Mouse (Mus musculus): ENCODE measurements at regions not wholly inside any gene's neighbourhood (a gene's known extent, or its start where the extent isn't known, plus 50 kb on each side); places are given as distances from the start of the nearest gene placed in this dataset.
"Not testable (repeated sequence)": the region's sequence is repeated elsewhere in the genome, so short reads cannot be mapped to it uniquely, and the experiment has no call there.

GRCm38 (mm10) chr1:112486046-112486445 lies 621.3 kb upstream of the Dsel start:
- not testable (repeated sequence) for H3K4me2 ChIP-seq; DNase-seq (ENCODE audit: low spot score, missing footprints); H3K27ac ChIP-seq (ENCODE audit: low read depth, low read length); H3K27me3 ChIP-seq (ENCODE audit: control insufficient read depth, insufficient read depth, low read length); H3K36me3 ChIP-seq (ENCODE audit: control insufficient read depth, insufficient read depth, low read length); H3K4me1 ChIP-seq (ENCODE audit: control insufficient read depth, insufficient read depth, low read length); ATAC-seq (ENCODE audit: low FRiP score); H3K9me3 ChIP-seq (ENCODE audit: control insufficient read depth, low read length); H3K4me3 ChIP-seq (ENCODE audit: low read depth, low read length); H3K9ac ChIP-seq (ENCODE audit: low read length)
- 92% methylated on average over 5 of the region's 5 CpGs for whole genome bisulfite sequencing

GRCm38 (mm10) chr1:112456047-112456446 lies 591.3 kb upstream of the Dsel start:
- no peak overlapping the region for H3K4me2 ChIP-seq
- H3K36me3 ChIP-seq (ENCODE audit: control insufficient read depth, insufficient read depth, low read length), result no peaks in the 10 kb centered on the region
- no peaks in the 10 kb centered on the region for H3K4me1 ChIP-seq (ENCODE audit: control insufficient read depth, insufficient read depth, low read length)
- DNase-seq (ENCODE audit: low spot score, missing footprints) (peak; percentile 96), ATAC-seq (ENCODE audit: low FRiP score) (peak; percentile 70)
- H3K9me3 ChIP-seq (ENCODE audit: control insufficient read depth, low read length), result no peaks in the 10 kb centered on the region
- no peak overlapping the region for H3K4me3 ChIP-seq (ENCODE audit: low read depth, low read length)
- 33% methylated on average over 11 of the region's 11 CpGs for WGBS
- no peak overlapping the region for H3K27ac ChIP-seq (ENCODE audit: low read depth, low read length)
- no peak overlapping the region for H3K9ac ChIP-seq (ENCODE audit: low read length)
- no peaks in the 10 kb centered on the region for H3K27me3 ChIP-seq (ENCODE audit: control insufficient read depth, insufficient read depth, low read length)

GRCm38 (mm10) chr1:112452390-112452789 lies 587.7 kb upstream of the Dsel start:
- no peak overlapping the region for H3K9ac ChIP-seq (ENCODE audit: low read length)
- H3K9me3 ChIP-seq (ENCODE audit: control insufficient read depth, low read length), result no peaks in the 10 kb centered on the region
- no peak overlapping the region for H3K27ac ChIP-seq (ENCODE audit: low read depth, low read length)
- no peaks in the 10 kb centered on the region for H3K36me3 ChIP-seq (ENCODE audit: control insufficient read depth, insufficient read depth, low read length)
- H3K27me3 ChIP-seq (ENCODE audit: control insufficient read depth, insufficient read depth, low read length), result no peaks in the 10 kb centered on the region
- no peak overlapping the region for H3K4me2 ChIP-seq
- ATAC-seq (ENCODE audit: low FRiP score) (no peak), DNase-seq (ENCODE audit: low spot score, missing footprints) (no peak)
- no peaks in the 10 kb centered on the region for H3K4me1 ChIP-seq (ENCODE audit: control insufficient read depth, insufficient read depth, low read length)
- no peak overlapping the region for H3K4me3 ChIP-seq (ENCODE audit: low read depth, low read length)

- Histone ChIP-seq H3K4me1 (ENCODE audit: control insufficient read depth, insufficient read depth, low read length) (no peaks in the 10 kb centered on the region), H3K36me3 (ENCODE audit: control insufficient read depth, insufficient read depth, low read length) (no peaks in the 10 kb centered on the region), H3K4me3 (ENCODE audit: low read depth, low read length) (no peak overlapping the region), H3K27me3 (ENCODE audit: control insufficient read depth, insufficient read depth, low read length) (no peaks in the 10 kb centered on the region), H3K4me2 (no peak overlapping the region), H3K27ac (ENCODE audit: low read depth, low read length) (no peak overlapping the region), H3K9ac (ENCODE audit: low read length) (no peak overlapping the region), H3K9me3 (ENCODE audit: control insufficient read depth, low read length) (no peaks in the 10 kb centered on the region)
- WGBS, result 26% methylated on average over 2 of the region's 2 CpGs
- ATAC-seq (ENCODE audit: low FRiP score), result peak; percentile 60
- no peak for DNase-seq (ENCODE audit: low spot score, missing footprints)
Measured at GRCm38 (mm10) chr1:112451622-112452021, 586.9 kb upstream of the Dsel start.

- Histone ChIP-seq H3K4me2 (no peak overlapping the region), H3K27ac (ENCODE audit: low read depth, low read length) (no peak overlapping the region), H3K4me3 (ENCODE audit: low read depth, low read length) (no peak overlapping the region), H3K27me3 (ENCODE audit: control insufficient read depth, insufficient read depth, low read length) (no peaks in the 10 kb centered on the region), H3K36me3 (ENCODE audit: control insufficient read depth, insufficient read depth, low read length) (no peaks in the 10 kb centered on the region), H3K9me3 (ENCODE audit: control insufficient read depth, low read length) (no peaks in the 10 kb centered on the region), H3K4me1 (ENCODE audit: control insufficient read depth, insufficient read depth, low read length) (no peaks in the 10 kb centered on the region), H3K9ac (ENCODE audit: low read length) (no peak overlapping the region)
- DNase-seq (ENCODE audit: low spot score, missing footprints), result no peak
- no peak for ATAC-seq (ENCODE audit: low FRiP score)
- 78% methylated on average over 2 of the region's 2 CpGs for WGBS
Measured at GRCm38 (mm10) chr1:112439109-112439508, 574.4 kb upstream of the Dsel start.

- 2% methylated on average over 37 of the region's 37 CpGs for WGBS
- peak overlapping the region; percentile 47 for H3K9ac ChIP-seq (ENCODE audit: low read length)
Measured at GRCm38 (mm10) chr1:112416350-112417083, 551.8 kb upstream of the Dsel start.

GRCm38 (mm10) chr1:112388807-112389206 lies 524.1 kb upstream of the Dsel start:
- Histone ChIP-seq H3K27me3 (ENCODE audit: control insufficient read depth, insufficient read depth, low read length) (no peaks in the 10 kb centered on the region), H3K4me3 (ENCODE audit: low read depth, low read length) (no peak overlapping the region), H3K9ac (ENCODE audit: low read length) (no peak overlapping the region), H3K36me3 (ENCODE audit: control insufficient read depth, insufficient read depth, low read length) (no peaks in the 10 kb centered on the region), H3K9me3 (ENCODE audit: control insufficient read depth, low read length) (no peaks in the 10 kb centered on the region), H3K4me2 (no peak overlapping the region), H3K27ac (ENCODE audit: low read depth, low read length) (no peak overlapping the region), H3K4me1 (ENCODE audit: control insufficient read depth, insufficient read depth, low read length) (no peaks in the 10 kb centered on the region)
- WGBS, result 39% methylated on average over 3 of the region's 3 CpGs
- DNase-seq (ENCODE audit: low spot score, missing footprints) (peak; percentile 89), ATAC-seq (ENCODE audit: low FRiP score) (peak; percentile 68; the same call in 1 of the 2 replicates)

More at GRCm38 (mm10) chr1:112416350-112417083, 551.8 kb upstream of the Dsel start:
- no peaks in the 10 kb centered on the region for H3K36me3 ChIP-seq (ENCODE audit: control insufficient read depth, insufficient read depth, low read length)
- H3K27me3 ChIP-seq (ENCODE audit: control insufficient read depth, insufficient read depth, low read length), result no peaks in the 10 kb centered on the region
- no peaks in the 10 kb centered on the region for H3K4me1 ChIP-seq (ENCODE audit: control insufficient read depth, insufficient read depth, low read length)
- peak; percentile 93 for DNase-seq (ENCODE audit: low spot score, missing footprints)
- peak overlapping the region; percentile 95 for H3K4me2 ChIP-seq
- peak; percentile 98 for ATAC-seq (ENCODE audit: low FRiP score)
- peak overlapping the region; percentile 52 for H3K4me3 ChIP-seq (ENCODE audit: low read depth, low read length)
- no peaks in the 10 kb centered on the region for H3K9me3 ChIP-seq (ENCODE audit: control insufficient read depth, low read length)
- H3K27ac ChIP-seq (ENCODE audit: low read depth, low read length), result no peak overlapping the region

GRCm38 (mm10) chr1:112384015-112384414 lies 519.3 kb upstream of the Dsel start:
- ATAC-seq (ENCODE audit: low FRiP score) (no peak), DNase-seq (ENCODE audit: low spot score, missing footprints) (no peak)
- no peaks in the 10 kb centered on the region for H3K27me3 ChIP-seq (ENCODE audit: control insufficient read depth, insufficient read depth, low read length)
- no peak overlapping the region for H3K4me3 ChIP-seq (ENCODE audit: low read depth, low read length)
- WGBS, result 57% methylated on average over 1 of the region's 1 CpGs
- H3K4me1 ChIP-seq (ENCODE audit: control insufficient read depth, insufficient read depth, low read length), result no peaks in the 10 kb centered on the region
- no peaks in the 10 kb centered on the region for H3K36me3 ChIP-seq (ENCODE audit: control insufficient read depth, insufficient read depth, low read length)
- H3K9me3 ChIP-seq (ENCODE audit: control insufficient read depth, low read length), result no peaks in the 10 kb centered on the region
- H3K4me2 ChIP-seq, result no peak overlapping the region
- no peak overlapping the region for H3K27ac ChIP-seq (ENCODE audit: low read depth, low read length)
- H3K9ac ChIP-seq (ENCODE audit: low read length), result no peak overlapping the region

GRCm38 (mm10) chr1:112379651-112380264 lies 515.0 kb upstream of the Dsel start:
- peak; percentile 72 for ATAC-seq (ENCODE audit: low FRiP score)
- H3K36me3 ChIP-seq (ENCODE audit: control insufficient read depth, insufficient read depth, low read length), result no peaks in the 10 kb centered on the region
- no peaks in the 10 kb centered on the region for H3K27me3 ChIP-seq (ENCODE audit: control insufficient read depth, insufficient read depth, low read length)
- no peaks in the 10 kb centered on the region for H3K4me1 ChIP-seq (ENCODE audit: control insufficient read depth, insufficient read depth, low read length)
- no peak overlapping the region for H3K27ac ChIP-seq (ENCODE audit: low read depth, low read length)
- 16% methylated on average over 2 of the region's 2 CpGs for WGBS
- DNase-seq (ENCODE audit: low spot score, missing footprints), result peak; percentile 92
- H3K4me3 ChIP-seq (ENCODE audit: low read depth, low read length), result no peak overlapping the region
- H3K9ac ChIP-seq (ENCODE audit: low read length), result no peak overlapping the region
- H3K9me3 ChIP-seq (ENCODE audit: control insufficient read depth, low read length), result no peaks in the 10 kb centered on the region
- H3K4me2 ChIP-seq, result no peak overlapping the region
